Mouse (Mus musculus): Measurements from ENCODE around the gene Olfr311. TPM values are rescaled to one million over a fixed set of nuclear protein-coding genes. Genes with fewer than 3 reads are reported as not detected.

Olfr311 gene
- total RNA-seq, 1 experiment from 2014 or later, result not detected

- no peak for ATAC-seq (replicated peaks in 1 of 2; ENCODE audit: insufficient read depth in 1 of 2, low FRiP score in 2 of 2, low TSS enrichment in 1 of 2, low read depth in 1 of 2, poor library complexity in 2 of 2, severe bottlenecking in 2 of 2)
Measured at GRCm38 (mm10) chr11:58849731-58850130, 10.7 kb downstream of the Olfr311 start.

GRCm38 (mm10) chr11:58860744-58861143, 21.7 kb downstream of the Olfr311 start:
- no peak for ATAC-seq (replicated peaks in 1 of 2; ENCODE audit: insufficient read depth in 1 of 2, low FRiP score in 2 of 2, low TSS enrichment in 1 of 2, low read depth in 1 of 2, poor library complexity in 2 of 2, severe bottlenecking in 2 of 2)

- peak; percentile 92 to 96 for ATAC-seq (replicated peaks in 1 of 2; ENCODE audit: insufficient read depth in 1 of 2, low FRiP score in 2 of 2, low TSS enrichment in 1 of 2, low read depth in 1 of 2, poor library complexity in 2 of 2, severe bottlenecking in 2 of 2)
Measured at GRCm38 (mm10) chr11:58867039-58867953, 28.2 kb downstream of the Olfr311 start, which contains the start of gene 2810021J22Rik. Gene 2810021J22Rik, plus strand, starts transcription at chr11:58867216.

GRCm38 (mm10) chr11:58867954-58868330, 28.9 kb downstream of the Olfr311 start:
- ATAC-seq (replicated peaks in 1 of 2; ENCODE audit: insufficient read depth in 1 of 2, low FRiP score in 2 of 2, low TSS enrichment in 1 of 2, low read depth in 1 of 2, poor library complexity in 2 of 2, severe bottlenecking in 2 of 2), result no peak

GRCm38 (mm10) chr11:58870961-58871360, 31.9 kb downstream of the Olfr311 start:
- ATAC-seq (replicated peaks in 1 of 2; ENCODE audit: insufficient read depth in 1 of 2, low FRiP score in 2 of 2, low TSS enrichment in 1 of 2, low read depth in 1 of 2, poor library complexity in 2 of 2, severe bottlenecking in 2 of 2), result no peak

- ATAC-seq (replicated peaks in 1 of 2; ENCODE audit: insufficient read depth in 1 of 2, low FRiP score in 2 of 2, low TSS enrichment in 1 of 2, low read depth in 1 of 2, poor library complexity in 2 of 2, severe bottlenecking in 2 of 2), result no peak
Measured at GRCm38 (mm10) chr11:58883756-58884155, 44.7 kb downstream of the Olfr311 start.

- no peak for ATAC-seq (replicated peaks in 1 of 2; ENCODE audit: insufficient read depth in 1 of 2, low FRiP score in 2 of 2, low TSS enrichment in 1 of 2, low read depth in 1 of 2, poor library complexity in 2 of 2, severe bottlenecking in 2 of 2)
Measured at GRCm38 (mm10) chr11:58890511-58890910, 51.5 kb downstream of the Olfr311 start.

Other genes starting within 250 kb of the Olfr311 start
- gene Olfr324, start 244.1 kb upstream of the Olfr311 start, total RNA-seq (2017), result not detected in 2 replicates
- not detected in 2 replicates for gene 2210407C18Rik, start 223.2 kb upstream of the Olfr311 start, total RNA-seq (2017)
- not detected in 2 replicates for gene Olfr323, start 208.8 kb upstream of the Olfr311 start, total RNA-seq (2017)
- gene Trim58, start 198.8 kb upstream of the Olfr311 start, total RNA-seq (2017), result 2.8 and 3.9 TPM in 2 replicates
- gene Olfr322, start 180.5 kb upstream of the Olfr311 start, total RNA-seq (2017), result not detected in 2 replicates
- not detected in 2 replicates for gene Olfr320, start 158.2 kb upstream of the Olfr311 start, total RNA-seq (2017)
- not detected in 2 replicates for gene Olfr319, start 140.1 kb upstream of the Olfr311 start, total RNA-seq (2017)
- not detected in 2 replicates for gene Olfr318, start 115.2 kb upstream of the Olfr311 start, total RNA-seq (2017)
- not detected in 2 replicates for gene Olfr317, start 100.0 kb upstream of the Olfr311 start, total RNA-seq (2017)
- gene Olfr316, start 86.5 kb upstream of the Olfr311 start, total RNA-seq (2017), result not detected in 2 replicates
- gene Olfr315, start 66.1 kb upstream of the Olfr311 start, total RNA-seq (2017), result not detected in 2 replicates
- gene Olfr314, start 56.3 kb upstream of the Olfr311 start, total RNA-seq (2017), result not detected in 2 replicates
- gene Fam183b, start 37.3 kb upstream of the Olfr311 start, total RNA-seq (2017), result not detected in 2 replicates
- gene Olfr313, start 24.3 kb upstream of the Olfr311 start, total RNA-seq (2017), result not detected in 2 replicates
- gene Olfr312, start 10.0 kb upstream of the Olfr311 start, total RNA-seq (2017), result not detected in 2 replicates
- gene Gm12258, start 7.9 kb downstream of the Olfr311 start, total RNA-seq (2017), result 2.5 and 7.9 TPM in 2 replicates
- 1.7 and 1.9 TPM in 2 replicates for gene 2810021J22Rik, start 28.0 kb downstream of the Olfr311 start, total RNA-seq (2017)
- 7.3 and 15.1 TPM in 2 replicates for gene Zfp39, start 65.0 kb downstream of the Olfr311 start, total RNA-seq (2017)
- 0.50 and 4.1 TPM in 2 replicates for gene Btnl10, start 78.7 kb downstream of the Olfr311 start, total RNA-seq (2017)
- gene Rnf187, start 99.7 kb downstream of the Olfr311 start, total RNA-seq (2017), result 82.1 and 83.1 TPM in 2 replicates
- 2.0 and 4.1 TPM in 2 replicates for gene Hist3h2ba, start 109.7 kb downstream of the Olfr311 start, total RNA-seq (2017)
- gene Hist3h2a, start 115.4 kb downstream of the Olfr311 start, total RNA-seq (2017), result 146 and 162 TPM in 2 replicates
- gene Trim17, start 115.4 kb downstream of the Olfr311 start, total RNA-seq (2017), result not detected in 2 replicates
- 21.0 and 27.6 TPM in 2 replicates for gene Trim11, start 138.8 kb downstream of the Olfr311 start, total RNA-seq (2017)